Mouse (Mus musculus) gastrocnemius, adult 2 months (tissue): ENCODE measurements around the gene Sort1. TPM values are rescaled to one million over a fixed set of nuclear protein-coding genes. Genes with fewer than 3 reads are reported as not detected.

Experiments
- DNase-seq: peaks from one replicate; pipeline ENCODE4 v3.0.0; 2022
- H3K27ac ChIP-seq: fragments of 200-600 bp; 2 replicates; pipeline ENCODE4 v1.8.1; 2022; ENCODE audit warnings: mild to moderate bottlenecking
- H3K4me3 ChIP-seq: fragments of 200-600 bp; 2 replicates; pipeline ENCODE4 v1.8.1; 2022; ENCODE audit warnings: mild to moderate bottlenecking, moderate library complexity
- CTCF ChIP-seq: fragments of 200-600 bp; IDR thresholded peaks from 2 replicates; pipeline ENCODE4 v1.8.1; 2022; ENCODE audit warnings: antibody characterized with exemption, mild to moderate bottlenecking, moderate library complexity
- intact Hi-C: fragments of 180-260 bp; cut with DNase I; formaldehyde crosslinking; loops from one replicate; pipeline ENCODE4 v1.15.1; 2025
- total RNA-seq, 2 experiments: library from RNA; stranded (reverse); gene quantifications; 2 replicates each; pipeline ENCODE4 v1.2.3; 2021

The Sort1 gene
- total RNA-seq, 2 experiments from 2014 or later = 28.4 to 56.4 TPM

GRCm38 (mm10) chr3:108321671-108322070 lies 37.8 kb downstream of the Sort1 start:
- intact Hi-C loops = no loop called here
- no peak for DNase-seq
- peak overlapping the region; percentile 67 for H3K27ac ChIP-seq
- no peak; the same call in 1 of the 2 replicates for TF ChIP-seq CTCF
- no peak overlapping the region for H3K4me3 ChIP-seq

GRCm38 (mm10) chr3:108322136-108322535 lies 38.3 kb downstream of the Sort1 start:
- no peak overlapping the region for H3K4me3 ChIP-seq
- no peak for DNase-seq
- H3K27ac ChIP-seq = peak overlapping the region; percentile 67
- TF ChIP-seq CTCF = no peak
- intact Hi-C loops = no loop called here

GRCm38 (mm10) chr3:108322962-108323361 lies 39.1 kb downstream of the Sort1 start:
- intact Hi-C loops = no loop called here
- peak overlapping the region; percentile 67 for H3K27ac ChIP-seq
- H3K4me3 ChIP-seq = no peak overlapping the region
- TF ChIP-seq CTCF = no peak
- DNase-seq = peak; percentile 83

- no peak for TF ChIP-seq CTCF
- Histone ChIP-seq H3K27ac (peak overlapping the region; percentile 21; the same call in 1 of the 2 replicates), H3K4me3 (no peak overlapping the region)
- intact Hi-C loops = loop anchor here (5.0 kb wide), 1 partner anchor 62 kb away; no protein-coding TSS in a partner anchor
- no peak for DNase-seq
These were observed 41.0 kb downstream of the Sort1 start for GRCm38 (mm10) chr3:108324837-108325236.

GRCm38 (mm10) chr3:108325521-108325920 lies 41.6 kb downstream of the Sort1 start:
- H3K4me3 ChIP-seq = no peak overlapping the region
- peak; percentile 33 for DNase-seq
- TF ChIP-seq CTCF = no peak
- peak overlapping the region; percentile 21 for H3K27ac ChIP-seq
- intact Hi-C loops = loop anchor here (5.0 kb wide), 1 partner anchor 62 kb away; no protein-coding TSS in a partner anchor

GRCm38 (mm10) chr3:108327275-108327674 lies 43.4 kb downstream of the Sort1 start:
- TF ChIP-seq CTCF = no peak
- Histone ChIP-seq H3K4me3 (no peak overlapping the region), H3K27ac (no peak overlapping the region)
- intact Hi-C loops = loop anchor here (5.0 kb wide), 1 partner anchor 60 kb away; no protein-coding TSS in a partner anchor
- DNase-seq = no peak

GRCm38 (mm10) chr3:108327916-108328315 lies 44.0 kb downstream of the Sort1 start:
- Histone ChIP-seq H3K27ac (peak overlapping the region; percentile 69), H3K4me3 (peak overlapping the region; percentile 49)
- intact Hi-C loops = loop anchor here (5.0 kb wide), 1 partner anchor 59 kb away; no protein-coding TSS in a partner anchor
- DNase-seq = peak; percentile 54
- no peak for TF ChIP-seq CTCF

- peak overlapping the region; percentile 69 for H3K27ac ChIP-seq
- no peak for TF ChIP-seq CTCF
- peak overlapping the region; percentile 49 for H3K4me3 ChIP-seq
- intact Hi-C loops = loop anchor here (5.0 kb wide), 1 partner anchor 59 kb away; no protein-coding TSS in a partner anchor
- DNase-seq = peak; percentile 64
These were observed 44.6 kb downstream of the Sort1 start for GRCm38 (mm10) chr3:108328441-108328841.

- no peak for DNase-seq
- intact Hi-C loops = no loop called here
- no peak for TF ChIP-seq CTCF
- H3K4me3 ChIP-seq = no peak overlapping the region
- H3K27ac ChIP-seq = no peak overlapping the region
These were observed 46.9 kb downstream of the Sort1 start for GRCm38 (mm10) chr3:108330812-108331211.

GRCm38 (mm10) chr3:108336878-108337277 lies 53.0 kb downstream of the Sort1 start:
- DNase-seq = no peak
- intact Hi-C loops = no loop called here
- TF ChIP-seq CTCF = no peak

GRCm38 (mm10) chr3:108341040-108341439 lies 57.2 kb downstream of the Sort1 start:
- no peak for DNase-seq
- TF ChIP-seq CTCF = no peak
- no peak overlapping the region for H3K27ac ChIP-seq
- intact Hi-C loops = no loop called here
- H3K4me3 ChIP-seq = no peak overlapping the region

More at GRCm38 (mm10) chr3:108336878-108337277, 53.0 kb downstream of the Sort1 start:
- H3K27ac ChIP-seq = no peak overlapping the region
- H3K4me3 ChIP-seq = no peak overlapping the region

GRCm38 (mm10) chr3:108342185-108342584 lies 58.3 kb downstream of the Sort1 start:
- DNase-seq = no peak
- no peak overlapping the region for H3K4me3 ChIP-seq
- no peak for TF ChIP-seq CTCF
- intact Hi-C loops = no loop called here
- no peak overlapping the region for H3K27ac ChIP-seq

GRCm38 (mm10) chr3:108345855-108346254 lies 62.0 kb downstream of the Sort1 start:
- no peak for TF ChIP-seq CTCF
- no peak overlapping the region for H3K4me3 ChIP-seq
- intact Hi-C loops = no loop called here
- no peak overlapping the region for H3K27ac ChIP-seq
- DNase-seq = no peak

- H3K27ac ChIP-seq = no peak overlapping the region
- TF ChIP-seq CTCF = no peak
- H3K4me3 ChIP-seq = no peak overlapping the region
- intact Hi-C loops = no loop called here
- DNase-seq = no peak
These were observed 64.5 kb downstream of the Sort1 start for GRCm38 (mm10) chr3:108348376-108348775.
